9 mouse cellular contexts compared by ENCODE assay signal in the genomic region with DNA sequence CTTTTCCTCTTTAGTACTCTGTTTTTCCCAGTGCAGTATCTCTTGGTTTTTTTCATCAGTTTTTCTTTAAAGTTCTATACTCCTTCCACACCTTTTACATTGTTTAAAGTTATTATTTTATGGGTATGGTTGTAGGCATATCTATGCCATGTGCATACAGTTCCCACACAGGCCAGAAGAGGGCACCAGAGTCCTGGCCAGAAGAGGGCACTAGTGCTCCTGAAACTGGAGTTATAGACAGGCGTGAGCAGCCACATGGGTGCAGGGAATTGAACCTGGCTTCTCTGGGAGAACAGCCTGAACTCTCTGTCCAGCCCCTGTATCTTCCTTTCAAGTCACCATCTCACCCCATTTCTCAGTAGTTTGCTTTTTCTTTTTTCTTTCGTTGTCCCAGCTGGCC. TPM values are rescaled to one million over a fixed set of nuclear protein-coding genes. Genes with fewer than 3 reads are reported as not detected.
DNase-seq lines count a peak whose midpoint lies in the region; ATAC-seq and TF ChIP-seq lines count a peak whose summit lies in the region.
"Had no signal": no experiment of that assay in that cellular context is flagged by ENCODE, and none has a peak within 500 bp of the region (broad histone marks: within the 10 kb centered on the region; RNA-seq: fewer than 3 reads in every experiment).

No protein-coding gene starts in this region.

- peak; percentile 77 for DNase-seq in heart, adult 8-10 months (ENCODE audit: low spot score)
- peak; percentile 79 for DNase-seq in 3T3-L1 (ENCODE audit: low read depth, low spot score)
- peak; percentile 80 for DNase-seq in NIH3T3 (ENCODE audit: low read depth)
- peak; percentile 79 to 82 for DNase-seq in cerebellum, postnatal 36 days
- peak; percentile 57 for DNase-seq in hindbrain, postnatal 0 days (ENCODE audit: low spot score)
- peak; percentile 65 for DNase-seq in lung, postnatal 0 days (ENCODE audit: low spot score)
- DNase-seq in splenic B cell, adult 2 months (ENCODE audit: low read depth, low spot score): peak; percentile 85

- no peak for TF ChIP-seq EP300 in lung, postnatal 0 days (IDR thresholded peaks at IDR 0.05)

- H3K9ac ChIP-seq in heart, embryonic 12.5 days: no peak overlapping the region
- no peak overlapping the region for H3K9ac ChIP-seq in hindbrain, postnatal 0 days (replicated peaks; ENCODE audit: low read length)
- H3K9ac ChIP-seq in lung, postnatal 0 days (replicated peaks; ENCODE audit: low read depth): no peak overlapping the region
- H3K9ac ChIP-seq: embryonic facial prominence, embryonic 12.5 days had no signal

- peak; percentile 91 for TF ChIP-seq CTCF in hindbrain, postnatal 0 days (IDR thresholded peaks at IDR 0.05; ENCODE audit: low read depth)
- peak; percentile 96 for TF ChIP-seq CTCF in lung, postnatal 0 days (IDR thresholded peaks at IDR 0.05)

- H3K36me3 ChIP-seq in heart, embryonic 12.5 days: no peaks in the 10 kb centered on the region
- H3K36me3 ChIP-seq in hindbrain, postnatal 0 days (ENCODE audit: insufficient read depth, low read length): no peaks in the 10 kb centered on the region
- H3K36me3 ChIP-seq in lung, postnatal 0 days (ENCODE audit: insufficient read depth, low read length): no peaks in the 10 kb centered on the region
- no peaks in the 10 kb centered on the region for H3K36me3 ChIP-seq in splenic B cell, adult 2 months (ENCODE audit: control insufficient read depth, insufficient read depth, low read length, poor library complexity, severe bottlenecking)
- H3K36me3 ChIP-seq: embryonic facial prominence, embryonic 12.5 days had no signal

- ATAC-seq in heart, embryonic 12.5 days (ENCODE audit: insufficient number of reproducible peaks, low FRiP score): no peak
- no peak for ATAC-seq in hindbrain, postnatal 0 days
- 0 out of 2 replicates have a peak, but pooled peaks have one; percentile 23 for ATAC-seq in lung, postnatal 0 days

- H3K4me1 ChIP-seq in heart, embryonic 12.5 days (replicated peaks): no peaks in the 10 kb centered on the region
- H3K4me1 ChIP-seq in hindbrain, postnatal 0 days (ENCODE audit: insufficient read depth, low read length): no peaks in the 10 kb centered on the region; the same call in 1 of the 2 replicates
- H3K4me1 ChIP-seq in lung, postnatal 0 days (ENCODE audit: insufficient read depth, low read depth, low read length): no peaks in the 10 kb centered on the region
- H3K4me1 ChIP-seq: embryonic facial prominence, embryonic 12.5 days had no signal

- H3K4me2 ChIP-seq in heart, embryonic 12.5 days: no peak overlapping the region
- H3K4me2 ChIP-seq in hindbrain, postnatal 0 days (ENCODE audit: low read depth, low read length): no peak overlapping the region
- no peak overlapping the region for H3K4me2 ChIP-seq in lung, postnatal 0 days (replicated peaks; ENCODE audit: low read depth, low read length)
- H3K4me2 ChIP-seq: embryonic facial prominence, embryonic 12.5 days had no signal

- H3K4me3 ChIP-seq in heart, embryonic 12.5 days: no peak overlapping the region
- no peak overlapping the region for H3K4me3 ChIP-seq in hindbrain, postnatal 0 days (ENCODE audit: low read length)
- H3K4me3 ChIP-seq in lung, postnatal 0 days (ENCODE audit: low read depth, low read length): no peak overlapping the region
- H3K4me3 ChIP-seq: embryonic facial prominence, embryonic 12.5 days had no signal

- 0 out of 2 replicates have a peak, but pooled peaks cover 3% of the 10 kb centered on the region for H3K9me3 ChIP-seq in heart, embryonic 12.5 days (replicated peaks)
- H3K9me3 ChIP-seq in hindbrain, postnatal 0 days (ENCODE audit: low read length): no peaks in the 10 kb centered on the region
- H3K9me3 ChIP-seq in lung, postnatal 0 days (ENCODE audit: low read length): 0 out of 2 replicates have a peak, but pooled peaks cover 3% of the 10 kb centered on the region

- no peak overlapping the region for H3K27ac ChIP-seq in heart, embryonic 12.5 days (ENCODE audit: poor library complexity, severe bottlenecking)
- no peak overlapping the region for H3K27ac ChIP-seq in hindbrain, postnatal 0 days
- no peak overlapping the region for H3K27ac ChIP-seq in lung, postnatal 0 days (ENCODE audit: low read length)
- H3K27ac ChIP-seq: embryonic facial prominence, embryonic 12.5 days had no signal

- 23% methylated on average over 2 of the region's 2 CpGs for WGBS in heart, embryonic 12.5 days
- 23% methylated on average over 2 of the region's 2 CpGs for WGBS in hindbrain, postnatal 0 days
- 33% methylated on average over 2 of the region's 2 CpGs for WGBS in lung, postnatal 0 days

- H3K27me3 ChIP-seq in heart, embryonic 12.5 days (replicated peaks): no peaks in the 10 kb centered on the region
- no peaks in the 10 kb centered on the region for H3K27me3 ChIP-seq in hindbrain, postnatal 0 days (ENCODE audit: insufficient read depth, low read length)
- H3K27me3 ChIP-seq in lung, postnatal 0 days (replicated peaks; ENCODE audit: insufficient read depth, low read length): no peaks in the 10 kb centered on the region
- H3K27me3 ChIP-seq in splenic B cell, adult 2 months (ENCODE audit: control insufficient read depth, insufficient read depth, low read length, poor library complexity, severe bottlenecking): no peaks in the 10 kb centered on the region
- H3K27me3 ChIP-seq: embryonic facial prominence, embryonic 12.5 days had no signal

RNA-seq across cellular contexts. Expression of a gene that starts 12.9 kb away (rescaled TPM):
- total RNA-seq in heart, adult 8-10 months (2022): 1 to 10 TPM; 1.4 to 2.5 (median 1.9) TPM
- polyA plus RNA-seq in heart, embryonic 12.5 days (2016; fragmentation: Nextera tagmentation; extraction: Ambion mirVana): 1.5 and 1.7 TPM in 2 replicates
- total RNA-seq in hindbrain, postnatal 0 days (2014; rRNA removed): 2.5 and 2.8 TPM in 2 replicates
- polyA plus RNA-seq in hindbrain, postnatal 0 days (2015; fragmentation: Nextera tagmentation; extraction: Ambion mirVana): 0.77 and 1.0 TPM in 2 replicates
- 1.4 and 1.7 TPM in 2 replicates for polyA plus RNA-seq in lung, postnatal 0 days (2015; fragmentation: Nextera tagmentation; extraction: Ambion mirVana)

RNA-seq across cellular contexts. Expression of a gene that starts 16.6 kb away (rescaled TPM):
- total RNA-seq in heart, adult 8-10 months (2022): 1 to 10 TPM; 4.7 to 6.7 (median 5.3) TPM
- 4.6 and 5.5 TPM in 2 replicates for polyA plus RNA-seq in heart, embryonic 12.5 days (2016; fragmentation: Nextera tagmentation; extraction: Ambion mirVana)
- total RNA-seq in hindbrain, postnatal 0 days (2014; rRNA removed): 24.2 and 32.3 TPM in 2 replicates
- polyA plus RNA-seq in hindbrain, postnatal 0 days (2015; fragmentation: Nextera tagmentation; extraction: Ambion mirVana): 27.5 and 29.4 TPM in 2 replicates
- 1.1 and 2.3 TPM in 2 replicates for polyA plus RNA-seq in lung, postnatal 0 days (2015; fragmentation: Nextera tagmentation; extraction: Ambion mirVana)

RNA-seq across cellular contexts. Expression of a gene that starts 23.4 kb away (rescaled TPM):
- 1 to 10 TPM; 6.4 to 8.4 (median 7.5) TPM for total RNA-seq in heart, adult 8-10 months (2022)
- polyA plus RNA-seq in heart, embryonic 12.5 days (2016; fragmentation: Nextera tagmentation; extraction: Ambion mirVana): 2.6 and 2.9 TPM in 2 replicates
- 12.5 and 12.7 TPM in 2 replicates for total RNA-seq in hindbrain, postnatal 0 days (2014; rRNA removed)
- 5.2 and 5.7 TPM in 2 replicates for polyA plus RNA-seq in hindbrain, postnatal 0 days (2015; fragmentation: Nextera tagmentation; extraction: Ambion mirVana)
- polyA plus RNA-seq in lung, postnatal 0 days (2015; fragmentation: Nextera tagmentation; extraction: Ambion mirVana): 2.7 TPM in 2 replicates

RNA-seq across cellular contexts. Expression of a gene that starts 25.8 kb away (rescaled TPM):
- 10 to 100 TPM; 27.3 to 40.6 (median 33.1) TPM for total RNA-seq in heart, adult 8-10 months (2022)
- 2.1 and 2.6 TPM in 2 replicates for polyA plus RNA-seq in heart, embryonic 12.5 days (2016; fragmentation: Nextera tagmentation; extraction: Ambion mirVana)
- 0.31 TPM in 1 of 2 replicates, not detected in the other for total RNA-seq in hindbrain, postnatal 0 days (2014; rRNA removed)
- polyA plus RNA-seq in hindbrain, postnatal 0 days (2015; fragmentation: Nextera tagmentation; extraction: Ambion mirVana): not detected in 2 replicates
- 0.19 and 0.26 TPM in 2 replicates for polyA plus RNA-seq in lung, postnatal 0 days (2015; fragmentation: Nextera tagmentation; extraction: Ambion mirVana)

RNA-seq across cellular contexts. Expression of a gene that starts 32.1 kb away (rescaled TPM):
- total RNA-seq in heart, adult 8-10 months (2022): under 1 TPM in 2 of 4 experiments, not detected in 2; 0.22 to 0.43 TPM
- polyA plus RNA-seq in heart, embryonic 12.5 days (2016; fragmentation: Nextera tagmentation; extraction: Ambion mirVana): 0.27 and 0.30 TPM in 2 replicates
- 0.31 and 3.3 TPM in 2 replicates for total RNA-seq in hindbrain, postnatal 0 days (2014; rRNA removed)
- 0.30 and 0.45 TPM in 2 replicates for polyA plus RNA-seq in hindbrain, postnatal 0 days (2015; fragmentation: Nextera tagmentation; extraction: Ambion mirVana)
- polyA plus RNA-seq in lung, postnatal 0 days (2015; fragmentation: Nextera tagmentation; extraction: Ambion mirVana): not detected in 2 replicates
- polyA plus RNA-seq: embryonic facial prominence, embryonic 12.5 days had no signal
